Comparison of ENCODE assay signal across 8 mouse cellular contexts in the genomic region with DNA sequence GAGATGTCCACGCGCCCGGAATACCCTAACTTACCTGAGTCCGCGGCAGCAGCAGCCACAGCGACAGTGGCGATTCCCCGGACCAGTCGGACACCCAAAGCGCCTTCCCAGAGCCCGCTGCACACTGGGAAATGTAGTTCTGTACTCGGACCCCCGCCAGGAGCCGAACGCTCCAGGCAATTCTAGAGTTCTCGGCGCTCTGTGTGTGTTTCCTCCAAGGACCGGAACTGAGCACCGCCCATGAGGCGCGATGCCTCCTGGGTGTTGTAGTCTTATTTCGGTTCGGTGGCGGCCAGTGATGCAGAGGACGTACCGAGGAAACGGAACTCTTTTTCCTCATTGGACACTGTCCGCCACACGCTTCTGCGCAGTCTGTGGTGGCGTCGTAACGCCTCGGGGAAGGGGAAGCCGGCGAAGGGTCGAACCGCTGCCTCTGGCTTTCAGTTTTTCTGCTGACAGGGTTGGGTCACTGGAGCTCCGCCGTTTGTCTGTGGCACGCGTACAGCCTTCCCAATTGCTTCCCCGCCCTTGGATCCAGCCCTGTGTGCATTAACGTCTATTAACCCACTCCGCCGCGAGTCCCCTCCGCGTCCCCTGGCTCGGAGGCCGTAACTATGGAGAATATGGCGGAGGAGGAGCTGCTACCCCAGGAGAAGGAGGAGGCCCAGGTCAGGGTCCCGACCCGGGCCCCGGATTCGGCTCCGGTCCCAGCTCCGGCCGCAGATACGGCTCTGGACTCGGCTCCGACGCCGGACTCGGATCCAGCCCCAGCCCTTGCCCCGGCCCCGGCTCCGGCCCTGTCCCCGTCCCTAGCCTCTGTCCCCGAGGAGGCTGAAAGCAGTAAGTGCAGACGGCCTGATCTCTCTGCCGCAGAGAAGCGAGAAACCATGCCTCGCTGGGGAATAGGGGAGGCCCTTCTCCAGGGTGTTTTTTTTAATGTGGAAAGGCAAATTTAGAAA. TPM values are rescaled to one million over a fixed set of nuclear protein-coding genes. Genes with fewer than 3 reads are reported as not detected.
DNase-seq lines count a peak whose midpoint lies in the region; ATAC-seq and TF ChIP-seq lines count a peak whose summit lies in the region.

A gene (minus strand): TSS at position 193 of the 959 bp plus-strand sequence.
A gene (plus strand): TSS at position 280 of the 959 bp plus-strand sequence.

- peaks cover 22% of the 10 kb centered on the region for H3K36me3 ChIP-seq in megakaryocyte, embryonic 14.5 days (replicated peaks; ENCODE audit: low read length)

- peak; percentile 98 for DNase-seq in gastrocnemius, adult 8-10 months (ENCODE audit: low spot score in 2 of 2)
- DNase-seq in hindlimb bud, embryonic 11.5 days (ENCODE audit: extremely low spot score, low read depth, low spot score): peak; percentile 98
- peak; percentile 94 to 99 for DNase-seq in left cerebral cortex, adult 8-10 months (ENCODE audit: low spot score in 2 of 2)
- peak; percentile 99 to 100 for DNase-seq in right cerebral cortex, postnatal 10 days (ENCODE audit: low spot score in 2 of 2)
- DNase-seq in urinary bladder, postnatal 25 days (ENCODE audit: low spot score): peak; percentile 92

- no peak for TF ChIP-seq CTCF in cortical plate, adult 2 months (IDR thresholded peaks at IDR 0.05; ENCODE audit: extremely low read depth, insufficient read depth, low read length)

- peak; percentile 97 for TF ChIP-seq POLR2A in cortical plate, adult 2 months (IDR thresholded peaks at IDR 0.05; ENCODE audit: extremely low read depth, insufficient read depth, low read length)

- no peaks in the 10 kb centered on the region for H3K9me3 ChIP-seq in megakaryocyte, embryonic 14.5 days

- peak; percentile 98 for ATAC-seq in activated CD4-positive, CD25-positive, alpha-beta regulatory T cell, adult 4 months

- H3K27me3 ChIP-seq in megakaryocyte, embryonic 14.5 days (replicated peaks): no peaks in the 10 kb centered on the region

- peak within 1 kb of the TSS; percentile 63 for H3K27ac ChIP-seq in cortical plate, adult 2 months (ENCODE audit: insufficient read depth, low read length)

- H3K4me3 ChIP-seq in cortical plate, adult 2 months (ENCODE audit: insufficient read depth, low read length): peak within 1 kb of the TSS; percentile 67
- H3K4me3 ChIP-seq in megakaryocyte, embryonic 14.5 days (replicated peaks): peak within 1 kb of the TSS; percentile 99

- H3K4me1 ChIP-seq in cortical plate, adult 2 months (ENCODE audit: control insufficient read depth, insufficient read depth, low read length): no peaks in the 10 kb centered on the region
- peaks cover 21% of the 10 kb centered on the region for H3K4me1 ChIP-seq in megakaryocyte, embryonic 14.5 days

RNA-seq across cellular contexts. Expression of the first gene that starts in this region (rescaled TPM):
- polyA plus RNA-seq in activated CD4-positive, CD25-positive, alpha-beta regulatory T cell, adult 4 months (2017; shearing (Covaris generic)): 10 to 100 TPM; 29.2 to 50.1 TPM
- polyA plus RNA-seq in cortical plate, adult 2 months (2012; rRNA removed): 10.9 and 12.3 TPM in 2 replicates
- total RNA-seq in gastrocnemius, adult 8-10 months (2022): 1 to 10 TPM; 5.3 to 8.9 (median 6.3) TPM
- total RNA-seq in left cerebral cortex, adult 8-10 months (2022): 10 to 100 TPM; 12.2 to 17.1 (median 13.4) TPM
- 0.76 and 0.89 TPM in 2 replicates for polyA plus RNA-seq in megakaryocyte, embryonic 14.5 days (2012; ENCODE audit: insufficient read depth, low replicate concordance)

RNA-seq across cellular contexts. Expression of the second gene that starts in this region (rescaled TPM):
- 10 to 100 TPM; 36.8 to 40.3 TPM for polyA plus RNA-seq in activated CD4-positive, CD25-positive, alpha-beta regulatory T cell, adult 4 months (2017; shearing (Covaris generic))
- 29.8 and 31.3 TPM in 2 replicates for polyA plus RNA-seq in cortical plate, adult 2 months (2012; rRNA removed)
- total RNA-seq in gastrocnemius, adult 8-10 months (2022): 10 to 100 TPM; 11.7 to 15.5 (median 13.7) TPM
- 10 to 100 TPM; 27.5 to 29.1 (median 28.5) TPM for total RNA-seq in left cerebral cortex, adult 8-10 months (2022)
- polyA plus RNA-seq in megakaryocyte, embryonic 14.5 days (2012; ENCODE audit: insufficient read depth, low replicate concordance): 5.1 and 5.8 TPM in 2 replicates

Comparison
In these comparisons a context has a peak if more than half of its experiments do, and no peak if none do; other contexts are left out.
1. Peak in every context shown above with its lines: DNase-seq, ATAC-seq, H3K4me3 ChIP-seq and H3K27ac ChIP-seq.